Mouse (Mus musculus) thymus, adult 2 months (tissue): Measurements from ENCODE around the gene Tppp2. TPM values are rescaled to one million over a fixed set of nuclear protein-coding genes. Genes with fewer than 3 reads are reported as not detected.
"Not testable (repeated sequence)": the region's sequence is repeated elsewhere in the genome, so short reads cannot be mapped to it uniquely, and the experiment has no call there.

Experiments used
- DNase-seq: peaks from one replicate; pipeline ENCODE4 v3.0.0; 2021
- H3K27ac ChIP-seq: fragments of 200-500 bp; 2 replicates; pipeline ENCODE4 v1.5.1; 2012; ENCODE audit warnings: low read length, control low read depth; ENCODE audit not compliant: control insufficient read depth, insufficient read depth
- H3K27me3 ChIP-seq: fragments of 200-500 bp; 2 replicates; pipeline ENCODE4 v1.6.1; 2012; ENCODE audit warnings: mild to moderate bottlenecking, low read length, moderate library complexity, mixed read lengths; ENCODE audit not compliant: control insufficient read depth, insufficient read depth
- H3K36me3 ChIP-seq: fragments of 200-500 bp; 2 replicates; pipeline ENCODE4 v1.6.1; 2012; ENCODE audit warnings: mild to moderate bottlenecking, low read length, moderate library complexity; ENCODE audit not compliant: control insufficient read depth, insufficient read depth
- H3K4me1 ChIP-seq: fragments of 200-500 bp; replicated peaks from 2 replicates; pipeline ENCODE4 v1.6.1; 2012; ENCODE audit warnings: low read length; ENCODE audit not compliant: control insufficient read depth, insufficient read depth
- H3K4me3 ChIP-seq: fragments of 200-500 bp; 2 replicates; pipeline ENCODE4 v1.5.1; 2012; ENCODE audit warnings: mild to moderate bottlenecking, low read length, control low read depth, moderate library complexity; ENCODE audit not compliant: control insufficient read depth, insufficient read depth
- CTCF ChIP-seq: fragments of 200-500 bp; IDR thresholded peaks from 2 replicates; pipeline ENCODE4 v1.5.1; 2012; ENCODE audit warnings: mild to moderate bottlenecking, control low read depth, low read length, moderate library complexity, borderline replicate concordance; ENCODE audit not compliant: control insufficient read depth, poor library complexity, insufficient read depth; ENCODE audit errors: extremely low read depth
- POLR2A ChIP-seq: fragments of 200-500 bp; IDR thresholded peaks from 2 replicates; pipeline ENCODE4 v1.6.1; 2012; ENCODE audit warnings: mild to moderate bottlenecking, low read length, control low read depth, moderate library complexity; ENCODE audit not compliant: control insufficient read depth, poor library complexity, insufficient read depth; ENCODE audit errors: extremely low read depth
- WGBS: fragments of 180-500 bp; shearing (Covaris S2); methylation state at CpG from one replicate; pipeline ENCODE4 v1.1.7; 2018; 5-methylcytosine and 5-hydroxymethylcytosine counted together
- polyA plus RNA-seq: library from polyadenylated mRNA; depleted of rRNA; stranded (reverse); fragments of >200 nt; gene quantifications from 2 replicates; pipeline ENCODE4 v1.2.3, GENCODE M21; 2012

The Tppp2 gene
- polyA plus RNA-seq, 1 experiment: not detected

- TF ChIP-seq POLR2A (no peak), CTCF (no peak)
- WGBS: 39% methylated on average over 3 of the region's 3 CpGs
- Histone ChIP-seq H3K27me3 (no peaks in the 10 kb centered on the region), H3K4me1 (peaks cover 17% of the 10 kb centered on the region), H3K36me3 (no peaks in the 10 kb centered on the region), H3K27ac (no peak overlapping the region), H3K4me3 (no peak overlapping the region)
- no peak for DNase-seq
Observed at GRCm38 (mm10) chr14:51915030-51915429, 3.2 kb upstream of the Tppp2 start.

GRCm38 (mm10) chr14:51916539-51916938 is 1.7 kb upstream of the Tppp2 start:
- Histone ChIP-seq H3K4me1 (peaks cover 17% of the 10 kb centered on the region), H3K27me3 (no peaks in the 10 kb centered on the region), H3K27ac (no peak overlapping the region), H3K36me3 (no peaks in the 10 kb centered on the region), H3K4me3 (no peak overlapping the region)
- DNase-seq: no peak
- TF ChIP-seq CTCF (no peak), POLR2A (no peak)
- 94% methylated on average over 4 of the region's 4 CpGs for WGBS

- Histone ChIP-seq H3K27ac (no peak overlapping the region), H3K36me3 (no peaks in the 10 kb centered on the region), H3K27me3 (no peaks in the 10 kb centered on the region), H3K4me1 (peaks cover 5% of the 10 kb centered on the region), H3K4me3 (no peak overlapping the region)
- WGBS: 96% methylated on average over 4 of the region's 4 CpGs
- no peak for DNase-seq
- no peak for TF ChIP-seq POLR2A
- TF ChIP-seq CTCF: no peak
Observed at GRCm38 (mm10) chr14:51918966-51919365, 741 bp downstream of the Tppp2 start.

GRCm38 (mm10) chr14:51921759-51922570 is 3.7 kb downstream of the Tppp2 start:
- H3K4me3 ChIP-seq: no peak overlapping the region
- WGBS: 89% methylated on average over 16 of the region's 16 CpGs
- TF ChIP-seq POLR2A: no peak
- no peak for TF ChIP-seq CTCF
- H3K36me3 ChIP-seq: no peaks in the 10 kb centered on the region
- DNase-seq: no peak
- H3K27me3 ChIP-seq: no peaks in the 10 kb centered on the region
- no peaks in the 10 kb centered on the region for H3K4me1 ChIP-seq
- H3K27ac ChIP-seq: no peak overlapping the region

- Histone ChIP-seq H3K27ac (no peak within 1 kb of the TSS), H3K4me1 (no peaks in the 10 kb centered on the region), H3K36me3 (no peaks in the 10 kb centered on the region), H3K27me3 (no peaks in the 10 kb centered on the region), H3K4me3 (no peak within 1 kb of the TSS)
- 94% methylated on average over 7 of the region's 7 CpGs for WGBS
- TF ChIP-seq CTCF (no peak), POLR2A (no peak)
- no peak for DNase-seq
Observed at GRCm38 (mm10) chr14:51922571-51922865, 4.3 kb downstream of the Tppp2 start, which contains the start of gene Rnase13. Gene Rnase13 (minus strand): TSS chr14:51922773.

- no peaks in the 10 kb centered on the region for H3K4me1 ChIP-seq
- H3K27ac ChIP-seq: no peak overlapping the region
- H3K27me3 ChIP-seq: no peaks in the 10 kb centered on the region
- no peak for DNase-seq
- no peaks in the 10 kb centered on the region for H3K36me3 ChIP-seq
- TF ChIP-seq POLR2A (no peak), CTCF (no peak)
- 96% methylated on average over 2 of the region's 2 CpGs for WGBS
- no peak overlapping the region for H3K4me3 ChIP-seq
Observed at GRCm38 (mm10) chr14:51922910-51923309, 4.7 kb downstream of the Tppp2 start.

- Histone ChIP-seq H3K27me3 (no peaks in the 10 kb centered on the region), H3K4me3 (no peak overlapping the region), H3K27ac (no peak overlapping the region), H3K36me3 (no peaks in the 10 kb centered on the region), H3K4me1 (no peaks in the 10 kb centered on the region)
- no peak for DNase-seq
- TF ChIP-seq CTCF (no peak), POLR2A (no peak)
- 91% methylated on average over 4 of the region's 4 CpGs for WGBS
Observed at GRCm38 (mm10) chr14:51923492-51923891, 5.3 kb downstream of the Tppp2 start.

- not testable (repeated sequence) for H3K4me3 ChIP-seq, H3K36me3 ChIP-seq, H3K4me1 ChIP-seq, DNase-seq, H3K27ac ChIP-seq, H3K27me3 ChIP-seq
- WGBS: 97% methylated on average over 11 of the region's 11 CpGs
Observed at GRCm38 (mm10) chr14:51926930-51927329, 8.7 kb downstream of the Tppp2 start.
